Mouse (Mus musculus) adrenal gland, adult 8-10 months (tissue): ENCODE results near the gene Coq6. TPM values are rescaled to one million over a fixed set of nuclear protein-coding genes. Genes with fewer than 3 reads are reported as not detected.
A peak's percentile ranks its signal among the peaks of the same experiment; 100 is the strongest.

ENCODE experiments used
- DNase-seq: peaks from one replicate; pipeline ENCODE4 v3.0.0; 2022
- total RNA-seq, 4 experiments: library from RNA; stranded (reverse); gene quantifications; 2 replicates each; pipeline ENCODE4 v1.2.4; 2022

Gene Coq6
- total RNA-seq, 4 experiments from 2014 or later, result 35.6 to 54.7 (median 43.9) TPM

DNA sequence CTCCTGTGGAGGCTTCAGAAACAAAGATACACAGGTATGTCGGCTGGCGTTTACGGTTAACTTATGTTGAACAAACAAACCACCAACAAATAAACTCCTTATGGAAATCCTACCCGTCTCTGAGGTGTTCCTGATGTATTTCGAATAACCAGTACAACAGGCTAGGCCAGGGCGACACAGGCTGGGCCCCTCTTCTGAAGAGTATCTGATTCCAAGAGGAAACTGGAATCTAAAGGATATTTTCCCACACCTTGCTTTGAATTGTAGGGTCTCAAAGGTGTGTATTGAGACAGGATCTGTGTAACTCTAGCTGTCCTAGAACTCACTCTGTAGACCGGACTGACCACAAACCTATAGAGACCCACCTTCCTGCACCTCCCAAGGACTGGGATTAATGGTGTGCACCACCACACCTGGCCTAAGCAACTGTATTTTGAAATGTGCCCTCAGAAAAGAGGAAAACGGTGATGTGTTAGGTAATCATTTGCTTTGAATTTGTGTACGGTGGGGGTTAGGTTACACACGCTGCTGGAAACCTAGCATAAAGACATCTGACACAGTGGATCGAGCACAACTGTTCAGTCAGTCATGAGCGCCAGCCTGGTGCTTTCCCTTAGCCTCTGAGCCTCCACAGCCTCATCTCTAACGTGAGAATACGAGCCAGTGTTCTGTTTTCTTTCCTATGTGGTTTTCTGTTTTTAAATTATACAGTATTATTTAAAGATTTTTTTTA is 35.7 kb downstream of the Coq6 start:
- no peak for DNase-seq

DNA sequence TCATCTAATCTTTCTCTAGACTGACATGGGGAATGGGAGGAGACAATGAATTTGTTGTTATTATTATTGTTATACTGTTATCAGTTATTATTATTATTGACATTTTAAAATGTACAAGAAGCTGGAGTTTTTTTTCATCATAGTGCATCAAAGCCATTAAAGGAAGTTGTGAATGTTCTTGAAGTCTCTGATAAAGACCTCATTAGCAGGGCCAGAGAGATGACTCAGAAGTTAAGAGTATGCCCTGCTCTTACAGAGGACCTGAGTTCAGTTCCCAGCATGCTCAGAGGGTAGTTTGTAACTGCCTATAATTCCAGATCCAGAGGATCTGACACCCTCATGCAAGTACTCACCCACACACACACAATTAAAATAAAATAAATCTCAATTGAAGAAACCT is 36.2 kb downstream of the Coq6 start:
- no peak for DNase-seq

GRCm38 (mm10) chr12:84398629-84399028 is 37.2 kb downstream of the Coq6 start:
- no peak for DNase-seq

GRCm38 (mm10) chr12:84399135-84399534 is 37.7 kb downstream of the Coq6 start:
- no peak for DNase-seq

GRCm38 (mm10) chr12:84399663-84400062 is 38.2 kb downstream of the Coq6 start:
- no peak for DNase-seq

- DNase-seq, result peak; percentile 53
These were observed 38.6 kb downstream of the Coq6 start for GRCm38 (mm10) chr12:84400068-84400467.

DNA sequence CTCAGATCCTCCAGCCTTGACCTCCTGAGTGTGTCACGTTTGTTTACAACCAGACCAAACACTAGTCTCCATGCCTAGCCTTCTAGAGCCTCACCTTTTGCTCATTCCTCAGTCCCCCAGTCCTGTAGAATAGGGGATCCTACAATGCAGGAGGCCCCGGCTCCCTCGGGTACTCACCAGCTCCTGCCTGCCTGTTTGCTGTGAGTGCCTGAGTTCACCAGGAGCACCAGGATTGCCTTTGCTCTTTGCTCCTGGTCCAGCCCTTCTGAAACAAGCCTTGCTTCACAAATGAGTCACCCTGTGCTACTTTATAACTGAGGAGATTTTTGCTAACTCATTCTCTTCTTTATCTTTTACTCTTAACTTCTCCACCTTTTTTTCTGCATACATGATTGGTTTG is 39.2 kb downstream of the Coq6 start:
- peak; percentile 42 for DNase-seq

DNA sequence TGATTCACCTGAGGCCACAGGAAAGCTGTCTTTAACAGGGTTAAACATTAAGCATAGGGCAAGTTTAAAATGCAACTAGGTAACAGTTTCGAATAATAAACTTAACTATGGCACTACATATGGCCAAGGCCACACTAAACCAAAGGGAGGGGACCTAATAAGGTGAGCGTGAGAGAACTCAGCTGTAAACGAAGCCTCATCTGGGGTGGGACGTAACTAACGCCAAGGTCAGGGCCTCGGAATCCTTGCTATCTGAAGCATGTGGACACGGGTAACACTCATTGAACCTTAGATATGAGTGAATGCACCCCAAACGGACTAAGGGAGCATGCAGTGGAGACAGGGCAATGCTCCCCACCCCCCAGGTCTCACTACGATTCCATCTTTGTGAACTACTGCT is 41.5 kb downstream of the Coq6 start:
- no peak for DNase-seq

GRCm38 (mm10) chr12:84404541-84404940 is 43.1 kb downstream of the Coq6 start:
- no peak for DNase-seq

DNA sequence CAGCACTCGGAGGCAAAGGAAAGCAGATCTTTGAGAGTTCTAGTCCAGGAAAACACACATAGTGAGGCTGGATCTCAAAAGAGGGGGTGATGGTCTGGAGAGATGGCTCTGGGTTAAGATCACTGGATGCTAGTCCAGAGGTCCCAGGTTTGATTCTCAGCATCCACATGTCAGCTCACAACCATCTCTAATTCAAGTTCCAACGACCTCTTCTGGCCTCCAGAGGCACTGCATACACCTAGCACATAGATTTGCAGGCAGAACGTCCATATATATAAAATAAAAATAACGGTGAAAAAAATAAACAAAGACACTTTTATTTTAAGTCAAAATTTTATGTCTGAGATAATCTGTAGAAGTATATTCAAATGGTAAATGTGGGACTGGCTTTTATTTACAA is 45.8 kb downstream of the Coq6 start:
- DNase-seq, result no peak

DNA sequence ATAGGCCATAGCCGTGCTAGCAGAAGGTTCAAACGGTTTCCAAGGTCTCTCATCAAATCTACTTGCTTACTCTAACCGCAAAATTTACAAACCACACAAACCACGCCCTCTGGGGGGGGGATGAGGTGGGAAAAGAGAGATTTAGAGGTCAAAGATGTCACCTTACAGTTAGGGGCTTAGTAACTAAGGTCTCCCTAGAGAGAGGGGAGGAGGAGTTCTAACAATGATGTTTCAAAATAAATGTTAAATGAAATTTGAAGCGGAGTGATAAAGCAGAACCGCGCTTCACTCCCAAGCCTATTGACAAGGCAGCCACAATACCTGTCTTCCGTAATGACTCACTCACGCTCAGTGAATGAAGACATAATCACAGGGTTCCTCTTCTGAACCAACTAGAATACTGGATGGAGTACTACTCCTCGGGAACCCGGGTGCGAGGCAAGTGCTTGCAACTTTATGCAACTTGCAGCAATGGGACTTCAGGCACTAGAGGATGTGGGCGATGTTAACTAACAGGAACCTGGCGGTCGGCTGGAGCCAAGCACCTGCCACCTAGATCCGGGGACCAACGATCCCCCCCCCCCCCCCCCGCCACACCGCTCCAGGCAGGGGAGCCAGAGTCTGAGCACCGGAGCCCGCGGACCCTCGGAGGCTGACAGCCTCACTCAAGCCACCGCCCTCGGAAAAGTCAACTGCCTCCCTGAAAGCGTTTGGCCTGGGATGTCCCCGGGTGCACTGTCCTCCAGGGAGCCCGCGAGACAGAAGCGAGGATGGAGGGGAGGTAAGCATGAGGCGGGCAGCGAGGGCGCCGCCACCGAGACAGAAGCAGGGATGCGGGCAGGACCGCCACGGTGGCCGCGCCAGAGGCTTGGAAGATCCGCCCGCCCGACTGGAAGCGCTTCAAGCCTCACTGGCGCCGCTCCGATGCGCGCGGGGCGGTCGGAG is 46.7 kb downstream of the Coq6 start:
- DNase-seq, result no peak

- DNase-seq, result peak; percentile 80
These were observed 47.5 kb downstream of the Coq6 start, which contains the start of the genes Entpd5 and Bbof1 for GRCm38 (mm10) chr12:84408819-84409507. Entpd5 (minus strand) TSS chr12:84409029. Bbof1 (plus strand) TSS chr12:84409071.

DNA sequence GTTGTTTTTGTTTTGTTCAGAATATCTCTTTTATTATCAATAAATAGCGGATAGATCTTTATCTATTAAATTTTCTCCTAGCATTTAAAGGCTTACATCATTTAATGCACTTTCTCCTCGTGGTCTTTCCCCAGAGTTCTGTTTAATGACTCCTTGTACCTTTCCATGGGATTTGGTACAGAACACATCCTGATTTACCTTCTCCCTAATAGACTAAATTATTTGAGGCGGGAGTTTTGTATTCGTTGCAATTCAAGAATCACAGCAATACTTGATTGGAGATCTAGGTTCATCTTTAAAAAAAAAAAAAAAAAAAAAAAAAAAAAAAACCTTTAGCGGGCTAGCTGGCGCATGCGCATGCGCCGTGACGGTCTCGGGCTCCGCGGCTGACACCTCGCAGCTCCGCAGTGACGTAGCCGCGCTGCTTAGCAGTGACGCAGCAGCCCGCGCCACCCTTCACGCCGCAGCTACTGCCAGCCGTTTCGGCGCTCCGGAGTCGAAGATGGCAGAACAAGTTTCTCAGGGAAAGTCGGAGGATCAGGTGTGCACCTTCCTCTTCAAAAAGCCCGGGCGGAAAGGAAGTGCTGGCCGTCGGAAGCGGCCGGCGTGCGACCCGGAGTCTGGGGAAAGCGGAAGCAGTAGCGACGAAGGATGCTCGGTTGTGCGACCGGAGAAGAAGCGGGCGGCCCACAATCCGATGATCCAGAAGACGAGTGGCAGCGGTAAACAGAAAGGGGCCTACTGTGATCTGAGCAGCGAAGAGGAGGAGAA is 55.6 kb downstream of the Coq6 start, which contains the start of gene Rnf113a2:
Gene Rnf113a2 (plus strand): TSS at position 363 of the 771 bp plus-strand sequence.
- DNase-seq, result peak; percentile 75

GRCm38 (mm10) chr12:84417605-84417922 is 56.1 kb downstream of the Coq6 start:
- DNase-seq, result no peak

Other genes with a start within 250 kb of the Coq6 start
- gene Dnal1, start 247.3 kb upstream of the Coq6 start, total RNA-seq, result 10 to 100 TPM; 14.9 to 30.8 (median 22.0) TPM
- under 1 TPM; 0.09 to 0.56 (median 0.35) TPM for gene Pnma1, start 213.2 kb upstream of the Coq6 start, total RNA-seq
- 10 to 100 TPM; 21.2 to 31.2 (median 27.3) TPM for gene Elmsan1, start 142.8 kb upstream of the Coq6 start, total RNA-seq
- 10 to 100 TPM; 58.2 to 83.0 (median 73.1) TPM for gene Ptgr2, start 76.4 kb upstream of the Coq6 start, total RNA-seq
- 10 to 100 TPM; 30.6 to 50.0 (median 36.0) TPM for gene Zfp410, start 44.8 kb upstream of the Coq6 start, total RNA-seq
- 1 to 10 TPM; 2.3 to 3.9 (median 3.3) TPM for gene Fam161b, start 176 bp downstream of the Coq6 start, total RNA-seq
- gene Entpd5, start 47.4 kb downstream of the Coq6 start, total RNA-seq, result 100 to 1,000 TPM; 101 to 157 (median 123) TPM
- gene Bbof1, start 47.4 kb downstream of the Coq6 start, total RNA-seq, result 1 to 10 TPM; 1.2 to 3.5 (median 2.0) TPM
- gene Rnf113a2, start 55.5 kb downstream of the Coq6 start, total RNA-seq, result 10 to 100 TPM; 15.0 to 19.2 (median 17.6) TPM
- 100 to 1,000 TPM; 125 to 228 (median 171) TPM for gene Aldh6a1, start 89.3 kb downstream of the Coq6 start, total RNA-seq
- gene Lin52, start 89.8 kb downstream of the Coq6 start, total RNA-seq, result 10 to 100 TPM; 17.8 to 21.3 (median 19.6) TPM
- gene Vsx2, start 208.1 kb downstream of the Coq6 start, total RNA-seq, result under 1 TPM in 1 of 4 experiments, not detected in 3; 0.08 TPM